Mouse (Mus musculus) megakaryocyte, embryonic 14.5 days (primary cell): ENCODE measurements around the gene 1810024B03Rik.

Experiments used
- FLI1 ChIP-seq: IDR thresholded peaks from 2 replicates; pipeline ENCODE4 v1.6.1; 2012; ENCODE audit warnings: low read length, inconsistent platforms, mixed read lengths
- GATA1 ChIP-seq: IDR thresholded peaks from 3 replicates; pipeline ENCODE4 v1.6.1; 2012; ENCODE audit warnings: mixed read lengths, low read length, inconsistent platforms, borderline replicate concordance

DNA sequence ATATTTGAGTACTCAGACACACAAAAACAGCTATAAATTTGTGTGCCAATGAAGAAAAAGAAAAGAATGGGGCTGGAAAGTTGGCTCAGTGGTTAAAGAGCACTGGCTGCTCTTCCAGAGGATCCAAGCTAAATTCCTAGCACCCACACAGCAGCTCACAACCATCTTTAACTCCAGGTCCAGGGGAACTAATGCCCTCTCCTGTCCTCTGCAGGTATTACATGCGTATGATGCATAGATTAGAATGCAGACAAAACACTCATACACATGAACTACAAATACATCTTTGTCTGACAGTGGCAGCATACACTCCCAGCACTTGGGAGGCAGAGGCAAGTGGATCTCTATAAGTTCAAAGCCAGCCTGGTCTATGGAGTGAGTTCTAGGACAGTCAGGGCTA is 68.5 kb downstream of the 1810024B03Rik start:
- TF ChIP-seq GATA1: no peak
- TF ChIP-seq FLI1: no peak
